Mouse (Mus musculus) right cerebral cortex, postnatal 10 days (tissue): ENCODE results near the gene Fbxo47.

ENCODE experiments used
- DNase-seq, 2 experiments: peaks; one replicate each; pipeline ENCODE4 v3.0.0; 2021; ENCODE audit warnings: low spot score in 2 of 2

Gene Fbxo47

DNA sequence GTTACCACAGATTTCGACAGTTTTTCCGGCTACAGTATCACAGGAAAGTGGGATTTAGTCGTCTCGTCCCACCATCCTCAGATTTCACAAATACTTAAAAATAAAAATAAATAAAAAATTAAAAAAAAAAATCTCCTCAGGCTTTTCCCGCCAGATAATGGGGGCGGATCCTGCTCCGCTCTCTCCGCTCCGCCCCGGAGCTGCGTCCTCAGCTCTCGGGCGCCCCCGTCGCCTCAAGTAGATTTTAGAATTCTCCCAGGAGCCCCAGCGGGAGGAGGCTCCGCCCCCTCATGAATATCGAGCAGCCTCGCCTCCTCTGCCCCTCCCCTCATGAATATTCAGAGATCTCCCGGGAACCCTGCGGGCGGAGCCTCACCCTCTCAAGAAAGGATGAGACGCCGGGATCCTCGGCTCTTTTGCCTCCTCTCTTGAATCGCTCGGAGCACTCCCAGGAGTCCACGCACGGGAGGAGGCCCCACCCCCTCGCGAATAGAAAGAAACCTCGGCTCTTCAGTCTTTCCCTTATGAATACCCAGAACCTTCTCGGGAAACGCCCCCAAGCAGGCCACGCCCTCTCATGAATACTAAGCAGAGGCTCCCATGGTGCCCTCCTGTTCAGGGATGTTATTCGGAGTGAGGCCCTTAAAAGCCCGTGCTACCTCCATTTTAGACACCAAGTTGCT, at the start of gene Fbxo47:
Fbxo47 (minus strand) TSS at position 237 of the 683 bp plus-strand sequence.
- DNase-seq, result peak; percentile 97 to 98

DNA sequence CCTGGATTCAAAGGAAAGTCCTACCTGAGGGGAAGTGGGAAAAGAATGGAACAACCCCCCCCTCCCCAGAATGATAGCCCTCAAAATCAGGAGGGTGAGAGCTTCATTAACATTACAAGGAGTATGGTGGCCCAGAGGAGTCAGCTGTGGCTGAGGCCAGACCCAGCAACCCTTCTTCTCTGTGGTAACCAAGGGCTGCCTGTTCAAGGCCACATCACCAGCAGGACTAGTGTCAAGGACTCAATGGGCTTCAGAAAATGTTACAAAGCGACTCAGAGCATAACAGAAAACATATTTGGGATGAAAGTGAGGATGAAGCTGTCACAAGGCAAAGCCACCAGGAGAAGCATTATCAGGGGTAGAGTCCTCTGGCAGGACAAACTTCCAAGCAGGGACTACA, 49.6 kb upstream of the Fbxo47 start:
- no peak for DNase-seq

DNA sequence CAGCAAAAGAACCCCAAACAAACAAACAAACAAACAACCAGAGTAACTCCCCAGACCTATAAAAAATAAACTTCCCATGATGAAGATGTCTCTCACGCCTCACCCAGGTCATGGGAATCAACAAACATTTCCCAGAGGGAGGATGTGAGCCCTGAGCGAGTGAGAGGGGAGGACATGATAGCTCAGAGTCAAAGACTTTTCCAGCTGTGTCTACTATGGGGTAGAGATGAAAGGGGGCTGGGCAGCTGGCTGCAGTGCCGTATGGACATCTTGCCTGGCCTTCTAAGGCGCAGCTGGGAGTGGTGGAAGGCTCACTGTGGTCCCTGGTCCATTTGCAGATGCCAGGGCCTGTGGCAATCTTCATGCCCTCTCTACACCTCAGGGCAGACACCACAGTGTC, 45.0 kb upstream of the Fbxo47 start:
- DNase-seq, result no peak

DNA sequence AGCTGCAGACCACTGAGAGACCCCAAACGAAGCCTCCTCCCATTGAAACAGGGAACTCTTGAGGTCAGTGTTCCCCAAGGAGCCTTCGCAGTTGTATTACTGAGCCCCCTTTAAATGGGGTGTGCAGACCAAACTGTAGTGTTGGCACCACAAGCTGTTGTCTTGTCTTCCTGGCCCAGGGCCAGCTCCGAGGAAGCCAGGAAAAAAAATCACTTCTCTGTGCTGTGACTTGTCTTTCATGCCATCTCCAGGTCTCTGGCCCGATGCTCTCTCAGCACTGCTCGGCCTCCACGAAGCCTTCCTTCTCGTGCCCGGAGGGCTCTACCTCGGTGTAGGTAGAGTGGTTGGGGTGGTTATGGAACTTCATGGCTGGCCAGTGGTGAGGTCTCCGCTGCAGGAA, 40.3 kb upstream of the Fbxo47 start:
- no peak for DNase-seq

DNA sequence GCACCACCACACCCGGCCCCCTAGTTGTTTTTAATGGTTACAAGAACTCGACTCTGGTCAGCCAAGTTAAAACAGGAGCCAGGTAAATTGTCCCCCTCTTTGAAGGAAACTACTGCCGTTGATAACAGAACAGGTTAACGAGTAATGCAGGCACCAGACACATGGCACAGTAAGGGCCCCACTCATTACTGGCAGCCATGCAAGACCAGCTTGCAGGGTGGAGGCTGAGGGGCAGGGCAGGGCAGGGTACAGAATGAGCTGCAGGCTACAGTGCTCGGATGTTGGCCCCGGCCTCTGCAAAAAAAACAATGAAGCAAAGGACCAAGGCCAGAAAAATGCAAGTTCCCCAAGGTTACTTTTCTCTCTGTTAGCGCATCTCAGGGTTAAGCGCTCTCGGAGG, 39.7 kb upstream of the Fbxo47 start:
- DNase-seq, result no peak

DNA sequence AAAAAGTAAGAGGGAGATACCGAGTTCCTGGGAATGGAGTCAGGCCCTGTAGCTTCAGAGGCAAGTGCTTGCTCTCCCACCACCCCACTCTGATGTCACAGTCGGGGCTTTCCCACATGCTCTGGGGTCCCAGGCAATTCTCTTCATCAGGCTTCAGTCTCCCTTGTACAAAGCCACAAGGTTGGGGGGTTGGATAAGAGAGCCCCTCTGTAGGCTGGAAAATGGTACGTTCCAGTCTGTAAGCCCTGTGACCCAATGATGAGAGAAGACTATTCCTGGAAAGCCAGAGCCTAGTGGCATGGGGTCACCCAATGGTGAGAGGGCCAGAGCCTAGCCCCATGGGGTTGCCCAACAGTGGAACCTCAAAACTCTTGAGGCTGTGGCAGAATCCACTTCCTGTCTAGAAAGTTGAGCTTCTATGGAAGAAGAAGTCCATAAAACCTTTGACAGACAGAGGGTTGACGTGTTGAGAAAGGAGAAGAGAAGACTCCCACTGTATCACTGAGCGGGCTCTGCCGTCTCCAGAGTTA, 32.1 kb upstream of the Fbxo47 start:
- DNase-seq, result no peak

DNA sequence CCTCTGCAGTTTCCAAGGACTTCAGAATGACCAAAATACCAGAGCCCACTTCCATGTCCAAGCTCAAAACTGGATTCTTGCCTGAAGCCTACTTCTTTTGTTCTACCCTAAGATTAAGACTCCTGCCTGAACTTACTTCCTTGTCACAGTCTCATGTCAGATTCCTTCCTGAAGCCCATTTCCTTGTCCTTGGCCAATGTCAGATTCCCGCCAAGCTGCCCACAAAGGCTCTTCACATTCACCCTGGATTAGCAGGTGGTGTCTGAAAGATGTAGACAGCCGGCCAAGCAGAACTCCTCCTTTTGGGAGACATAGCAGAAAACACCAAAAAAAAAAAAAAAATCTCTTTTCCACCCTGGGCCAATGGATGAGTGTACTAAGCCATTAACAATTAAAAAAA, 31.5 kb upstream of the Fbxo47 start:
- DNase-seq, result no peak

DNA sequence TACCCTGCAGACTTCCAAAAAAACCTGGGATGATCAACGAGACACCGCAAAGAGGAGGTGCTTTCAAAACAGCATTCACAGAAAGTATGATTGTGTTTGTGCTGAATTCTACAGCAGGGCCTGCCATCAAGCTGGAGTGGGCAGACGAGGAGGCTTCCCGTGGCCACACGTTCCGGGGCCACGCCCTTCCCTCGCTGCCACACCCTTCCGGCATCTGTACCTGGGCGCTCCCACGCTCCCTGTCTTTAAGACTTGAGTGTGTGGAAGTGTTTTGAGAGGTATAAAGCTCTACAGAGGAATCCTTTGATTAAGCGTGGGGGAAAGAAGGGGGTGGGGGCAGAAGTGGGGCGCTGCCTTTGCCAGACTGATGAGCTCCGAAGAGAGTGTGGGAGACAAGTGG, 29.2 kb upstream of the Fbxo47 start:
- no peak for DNase-seq

DNA sequence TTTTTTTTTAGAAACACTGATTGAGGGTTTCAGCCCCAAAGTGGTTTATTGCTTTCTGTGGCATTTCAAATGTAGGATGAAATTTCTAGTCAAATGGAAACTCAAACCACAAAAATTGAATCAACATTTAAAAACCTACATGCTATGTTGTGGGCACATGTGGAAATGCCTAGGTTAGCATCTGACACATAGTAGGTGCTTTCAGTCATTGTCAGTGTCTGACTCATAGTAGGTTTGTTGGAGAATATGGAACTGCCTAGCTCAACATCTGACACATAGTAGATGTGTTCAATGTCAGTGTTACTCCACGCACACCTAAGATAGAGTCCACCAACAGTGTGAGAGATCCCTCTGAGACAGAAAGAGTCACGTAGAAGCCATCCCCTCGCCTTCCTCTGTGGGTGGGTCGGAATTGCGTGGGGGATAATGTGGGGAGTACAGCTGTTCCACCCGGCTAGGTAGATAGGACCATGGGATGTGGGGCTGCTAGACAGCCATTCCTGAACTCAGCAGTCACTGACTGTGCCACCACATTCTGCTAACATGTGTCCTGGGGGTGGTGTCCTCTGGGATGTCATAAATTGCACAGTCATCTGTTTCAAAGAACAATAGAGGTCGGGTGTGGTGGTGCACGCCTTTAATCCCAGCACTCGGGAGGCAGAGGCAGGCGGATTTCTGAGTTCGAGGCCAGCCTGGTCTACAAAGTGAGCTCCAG, 24.8 kb upstream of the Fbxo47 start:
- DNase-seq, result no peak

DNA sequence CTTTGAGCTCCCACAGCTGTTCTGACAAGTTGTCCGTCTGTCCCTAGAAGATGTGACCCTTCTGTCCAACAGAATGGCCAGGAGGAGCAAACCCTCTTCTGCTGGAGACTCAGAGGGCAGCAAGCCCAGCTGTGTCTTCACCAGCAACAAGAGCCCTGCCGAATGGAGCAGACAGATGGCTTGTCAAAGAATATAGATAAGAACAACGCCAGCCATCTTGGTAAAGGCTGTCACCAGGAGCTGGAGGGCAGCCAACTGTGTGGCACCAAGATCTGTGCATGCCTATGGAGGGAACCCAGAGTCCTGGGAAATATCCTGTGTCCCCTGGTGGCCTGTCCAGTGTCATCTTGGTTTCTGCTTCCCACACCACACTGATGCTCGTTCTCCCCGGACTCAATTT, 24.0 kb upstream of the Fbxo47 start:
- no peak for DNase-seq

DNA sequence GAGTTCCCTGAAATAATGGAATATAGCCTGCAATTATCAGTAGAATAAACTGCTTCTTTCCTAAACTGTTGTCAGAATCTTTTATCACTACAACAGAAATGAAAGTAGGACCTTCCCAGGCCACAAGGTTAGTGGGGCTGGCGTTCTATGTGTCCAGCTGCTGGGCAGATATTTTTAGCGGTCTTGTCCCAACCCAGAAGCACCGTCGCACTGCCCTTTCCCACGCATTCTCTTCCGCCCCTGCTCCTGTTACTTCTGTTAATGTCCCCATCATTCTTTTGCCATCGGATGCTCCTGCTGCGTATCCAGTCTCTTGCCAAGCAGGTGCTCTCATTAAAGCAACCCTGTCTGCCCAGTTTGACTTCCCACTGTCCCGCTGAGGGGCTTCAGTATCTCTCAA, 23.0 kb upstream of the Fbxo47 start:
- no peak for DNase-seq

DNA sequence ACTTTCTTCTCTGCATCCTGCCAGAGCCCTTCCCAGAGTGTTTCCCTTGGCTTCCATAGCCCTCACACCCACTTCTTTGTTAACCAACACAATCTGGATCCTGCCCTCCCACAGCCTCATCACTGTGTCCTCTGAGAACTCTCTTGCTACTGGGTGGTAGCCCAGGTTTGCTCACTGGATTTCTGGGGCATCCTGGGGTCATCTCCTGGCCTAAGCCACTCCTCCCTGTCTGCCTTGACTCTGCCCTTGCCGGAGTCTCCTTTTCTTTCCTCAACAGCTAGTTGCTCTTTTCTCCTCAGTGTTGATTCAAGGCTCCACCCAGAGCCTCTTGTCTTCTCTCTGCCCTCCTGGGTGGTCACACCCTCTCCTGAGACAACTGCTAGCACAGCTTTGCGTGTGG, 22.0 kb upstream of the Fbxo47 start:
- DNase-seq, result no peak

DNA sequence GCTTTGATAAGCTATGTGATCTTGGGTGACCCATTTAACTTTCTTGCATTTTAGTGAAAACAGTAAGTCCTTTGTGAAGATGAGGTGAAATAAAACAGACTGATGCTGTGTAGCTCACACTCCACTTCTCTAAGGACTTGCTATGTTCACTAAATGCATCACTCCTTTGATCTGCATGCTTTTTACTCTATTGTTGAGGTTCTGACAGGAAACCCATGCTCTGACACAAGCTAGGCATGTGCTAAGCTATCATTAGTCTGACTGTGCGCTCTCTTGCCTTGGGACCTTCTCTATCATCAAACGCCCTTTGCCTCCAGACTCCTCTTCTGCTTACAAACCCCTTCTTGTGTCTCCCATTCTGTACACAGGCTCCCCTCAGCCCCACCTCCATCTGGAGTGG, 21.6 kb upstream of the Fbxo47 start:
- no peak for DNase-seq

DNA sequence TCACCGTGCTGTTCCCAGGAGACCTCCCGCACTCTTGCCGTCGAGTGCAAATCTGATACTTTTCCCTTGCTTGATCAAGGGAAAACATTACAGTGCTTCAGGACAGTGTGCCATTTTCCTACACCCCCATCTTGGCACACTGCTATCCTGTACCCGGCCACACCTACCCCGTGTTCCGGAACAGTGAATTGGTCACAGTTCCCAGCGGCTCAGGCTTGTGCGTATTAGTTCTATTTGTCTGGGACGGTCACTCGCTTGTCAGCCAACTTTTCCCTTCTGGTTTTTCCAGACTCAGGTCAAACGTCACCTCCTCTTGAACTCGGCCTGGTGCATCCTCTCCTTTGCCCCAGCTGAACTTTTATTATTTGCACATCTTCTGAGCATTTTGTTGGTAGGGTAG, 20.8 kb upstream of the Fbxo47 start:
- DNase-seq, result no peak

DNA sequence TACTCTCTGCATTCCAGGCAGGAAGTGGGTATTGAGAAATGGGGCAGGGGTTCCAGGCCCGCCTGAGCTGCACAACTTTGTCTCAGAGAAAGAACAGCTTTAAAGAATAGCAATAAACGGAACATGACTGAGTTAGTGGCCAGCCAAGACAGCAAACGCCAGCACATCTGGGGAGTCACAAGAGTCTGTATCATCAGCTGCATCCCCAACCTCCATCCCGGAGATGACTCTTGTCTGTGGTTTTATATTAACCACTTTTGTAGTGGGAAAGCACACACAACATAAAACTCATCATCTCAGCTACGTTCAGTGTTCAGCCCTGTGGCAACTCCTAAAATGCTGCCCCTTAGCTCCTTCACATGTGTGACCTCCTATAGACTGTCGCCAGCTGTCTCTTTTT, 17.9 kb upstream of the Fbxo47 start:
- DNase-seq, result no peak

DNA sequence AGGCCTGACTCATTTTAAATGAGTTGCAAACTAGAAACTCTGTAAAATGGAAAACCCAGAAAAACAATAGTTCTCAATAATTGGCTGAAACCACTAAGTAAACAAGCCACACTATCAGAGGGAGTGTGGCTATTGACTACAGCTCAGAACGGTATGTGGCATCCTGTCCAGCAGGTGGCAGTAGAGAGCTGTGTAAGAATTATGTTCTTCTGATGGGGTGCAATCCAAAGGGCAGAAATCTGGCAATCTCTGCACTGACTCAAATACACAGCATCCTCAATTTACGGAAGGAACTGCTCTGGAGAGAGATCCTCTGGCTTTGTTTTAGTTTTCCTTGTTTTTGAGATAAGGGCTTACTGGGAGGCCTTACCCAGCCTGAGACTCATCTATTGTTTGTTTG, 15.9 kb upstream of the Fbxo47 start:
- peak; percentile 88 to 92 for DNase-seq

DNA sequence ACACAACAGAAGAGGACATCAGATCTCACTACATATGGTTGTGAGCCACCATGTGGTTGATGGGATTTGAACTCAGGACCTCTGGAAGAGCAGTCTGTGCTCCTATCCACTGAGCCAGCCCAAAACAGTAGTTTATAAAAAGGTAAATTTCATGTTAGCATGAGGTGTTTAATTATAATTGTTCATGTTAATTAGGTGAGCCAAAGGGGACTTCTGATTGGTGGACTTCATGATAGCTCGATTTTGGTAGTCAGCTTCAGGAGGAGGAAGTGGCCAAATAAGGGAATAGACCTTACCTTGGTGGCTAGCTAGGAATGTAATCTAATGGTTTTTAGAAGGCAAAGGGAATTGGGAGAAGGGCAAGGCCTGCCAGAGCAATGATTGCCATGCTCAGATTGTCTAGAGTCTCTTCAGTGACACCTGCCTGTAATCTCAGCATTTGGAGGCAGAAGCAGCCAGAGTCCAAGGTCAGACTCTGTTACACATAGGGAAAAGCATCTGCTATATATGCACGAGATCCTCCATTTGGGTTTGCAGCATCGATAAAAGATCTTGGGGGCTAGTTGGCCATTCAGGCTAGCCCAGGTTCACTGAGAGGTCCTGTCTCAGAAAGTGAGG, 13.7 kb upstream of the Fbxo47 start:
- no peak for DNase-seq

DNA sequence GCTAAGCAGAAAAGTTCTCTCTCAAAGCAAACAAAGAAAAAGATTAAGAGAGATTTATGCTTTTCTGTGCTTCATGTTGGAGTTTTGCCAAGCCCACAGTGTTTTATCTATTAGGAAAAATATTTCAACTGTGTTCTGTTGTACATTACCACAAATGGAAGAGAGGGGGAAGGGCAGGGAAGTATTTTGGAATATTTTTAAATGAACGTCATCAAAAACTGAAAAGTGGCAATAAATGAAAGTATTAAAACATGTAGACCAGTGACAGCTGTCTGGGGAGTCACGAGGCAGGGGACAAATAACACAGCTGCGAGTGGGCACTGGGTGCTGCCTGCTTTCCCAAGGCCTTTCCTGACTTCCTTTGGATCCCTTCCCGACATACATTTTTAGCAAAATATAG, 12.7 kb upstream of the Fbxo47 start:
- no peak for DNase-seq

DNA sequence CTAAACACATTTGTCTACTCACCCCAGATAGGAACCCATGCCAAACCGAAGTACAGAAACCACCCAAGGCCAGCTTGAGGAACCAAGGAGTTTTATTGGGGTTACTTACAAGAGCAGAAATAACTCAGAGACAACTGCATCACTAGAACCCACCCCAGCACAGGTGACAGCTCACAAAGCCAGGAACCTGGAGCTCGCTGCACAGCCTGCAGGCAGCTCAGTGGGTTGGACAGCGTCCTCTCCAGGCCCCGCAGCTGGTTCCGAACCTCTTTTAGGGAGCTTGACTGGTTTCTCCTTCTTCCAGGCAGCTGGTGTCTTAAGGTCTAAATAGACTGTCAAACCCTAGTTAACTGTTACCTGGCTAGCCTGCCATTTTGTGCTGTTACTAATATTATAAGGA, 7.9 kb upstream of the Fbxo47 start:
- no peak for DNase-seq

DNA sequence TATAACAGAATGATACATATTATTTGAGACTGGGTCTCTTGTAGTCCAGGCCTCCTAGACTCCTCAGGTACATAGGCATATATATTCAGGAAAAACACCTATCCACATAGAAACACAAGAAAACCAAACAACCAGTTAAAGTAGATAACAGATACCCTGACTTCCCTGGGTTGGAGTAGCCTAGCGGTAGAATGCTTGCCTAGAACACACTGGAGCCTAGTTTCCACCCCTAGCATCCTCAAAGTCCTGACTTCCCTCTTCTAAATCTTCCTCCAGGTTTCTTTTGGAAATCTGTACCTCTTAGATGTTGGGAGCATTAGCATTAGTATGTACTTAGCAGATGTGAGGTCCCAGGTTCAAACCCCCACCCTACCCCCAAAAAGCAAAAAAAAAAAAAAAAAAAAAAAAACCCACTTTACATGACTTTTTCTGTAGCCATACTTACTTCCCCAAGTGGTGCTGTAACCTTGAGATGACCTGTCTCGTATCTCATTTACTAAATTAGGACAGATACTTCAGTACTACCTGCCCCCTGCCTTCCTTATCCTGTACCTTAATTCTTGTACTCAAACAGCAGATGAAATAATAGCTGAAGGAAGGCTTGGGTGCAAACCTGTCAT, 1.5 kb upstream of the Fbxo47 start:
- DNase-seq, result no peak

DNA sequence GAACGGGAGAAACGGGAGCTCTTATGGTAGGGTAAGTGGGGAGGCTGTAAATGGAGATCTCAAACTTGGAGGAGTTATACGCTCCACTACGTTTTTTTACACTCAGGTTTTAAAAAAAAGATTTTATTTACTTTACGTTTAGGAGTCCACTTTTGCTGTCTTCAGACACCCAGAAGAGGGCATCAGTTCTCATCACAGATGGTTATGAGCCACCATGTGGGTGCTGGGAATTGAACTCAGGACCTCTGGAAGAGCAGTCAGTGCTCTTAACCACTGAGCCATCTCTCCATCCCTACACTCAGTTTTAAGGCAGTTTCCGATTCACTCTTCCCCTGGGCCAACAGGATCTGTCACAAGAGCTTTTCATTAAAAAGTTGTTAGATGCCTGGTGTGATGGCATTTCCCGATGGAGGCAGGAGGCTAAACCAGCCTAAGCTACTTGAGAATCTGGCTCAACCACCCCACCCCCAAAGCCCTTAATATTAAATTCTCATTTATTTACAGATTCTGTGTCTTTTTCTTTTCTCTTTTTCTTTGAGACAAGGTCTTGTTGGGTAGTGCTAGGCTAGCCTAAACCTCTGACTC, 739 bp upstream of the Fbxo47 start:
- no peak for DNase-seq

DNA sequence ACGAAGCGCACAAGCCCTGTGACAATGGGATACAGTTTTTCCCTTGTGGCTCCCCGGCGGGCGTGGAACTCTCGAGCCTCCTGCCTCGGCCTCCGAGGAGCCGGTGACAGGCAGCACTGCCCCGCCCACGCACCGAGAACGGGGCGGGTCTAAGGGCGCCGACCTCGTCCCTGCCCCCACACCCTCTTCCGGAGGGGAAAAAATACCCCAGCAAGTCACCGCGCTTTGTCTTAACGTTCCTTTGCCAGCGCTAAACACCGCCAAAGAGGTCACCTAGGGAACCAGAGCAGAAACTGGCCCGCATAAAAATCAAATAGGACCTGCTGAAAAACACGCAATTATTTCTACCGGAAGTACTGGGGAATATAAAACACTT, 424 bp downstream of the Fbxo47 start:
- peak; percentile 69 to 74 for DNase-seq
